Mouse (Mus musculus): ENCODE data around the gene Ecel1.

Gene Ecel1

DNA sequence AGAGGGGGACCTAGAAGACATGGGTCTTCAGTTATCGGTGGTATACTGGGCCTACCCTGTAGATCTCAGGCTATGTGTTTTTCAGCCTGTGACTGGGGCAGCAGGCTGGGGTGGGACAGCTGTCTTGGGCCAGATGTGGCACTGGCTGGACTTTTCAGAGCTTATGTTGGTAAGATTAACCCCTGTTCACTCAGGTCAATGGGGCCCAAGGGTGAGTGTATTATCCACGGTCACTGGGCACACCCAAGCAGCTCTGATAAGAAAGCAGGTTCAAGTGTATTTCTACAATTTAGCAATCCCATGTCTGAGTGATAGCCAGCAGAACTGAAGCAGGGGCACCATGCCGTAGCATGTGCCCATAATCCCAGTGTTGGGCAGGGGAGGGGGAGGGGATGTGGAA, 54.2 kb downstream of the Ecel1 start:
- no peak for DNase-seq (ENCODE audit: low read depth, low spot score)

DNA sequence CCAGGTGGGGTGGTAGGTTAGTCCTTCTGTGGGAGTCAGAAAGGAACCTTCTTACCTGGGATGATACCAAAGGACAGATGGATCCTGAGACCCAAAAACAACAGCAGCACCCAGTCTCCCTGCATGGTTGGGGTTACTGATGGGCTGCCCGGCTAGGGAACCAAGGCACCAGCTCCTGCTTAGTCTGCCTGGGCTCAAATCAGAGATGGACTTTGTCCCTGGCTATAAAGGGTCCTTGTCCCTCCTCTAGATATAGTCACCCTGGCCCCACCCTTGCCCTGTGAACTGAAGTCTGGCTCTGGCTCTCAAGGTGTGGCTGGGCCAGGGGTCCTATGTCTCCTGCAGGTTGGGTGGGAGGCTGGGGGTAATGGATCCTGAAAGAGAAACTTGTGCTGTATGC, 54.9 kb downstream of the Ecel1 start, which contains the start of gene Alpi:
Gene Alpi (minus strand): TSS at position 196 of the 400 bp plus-strand sequence.
- no peak for DNase-seq (ENCODE audit: low read depth, low spot score)

DNA sequence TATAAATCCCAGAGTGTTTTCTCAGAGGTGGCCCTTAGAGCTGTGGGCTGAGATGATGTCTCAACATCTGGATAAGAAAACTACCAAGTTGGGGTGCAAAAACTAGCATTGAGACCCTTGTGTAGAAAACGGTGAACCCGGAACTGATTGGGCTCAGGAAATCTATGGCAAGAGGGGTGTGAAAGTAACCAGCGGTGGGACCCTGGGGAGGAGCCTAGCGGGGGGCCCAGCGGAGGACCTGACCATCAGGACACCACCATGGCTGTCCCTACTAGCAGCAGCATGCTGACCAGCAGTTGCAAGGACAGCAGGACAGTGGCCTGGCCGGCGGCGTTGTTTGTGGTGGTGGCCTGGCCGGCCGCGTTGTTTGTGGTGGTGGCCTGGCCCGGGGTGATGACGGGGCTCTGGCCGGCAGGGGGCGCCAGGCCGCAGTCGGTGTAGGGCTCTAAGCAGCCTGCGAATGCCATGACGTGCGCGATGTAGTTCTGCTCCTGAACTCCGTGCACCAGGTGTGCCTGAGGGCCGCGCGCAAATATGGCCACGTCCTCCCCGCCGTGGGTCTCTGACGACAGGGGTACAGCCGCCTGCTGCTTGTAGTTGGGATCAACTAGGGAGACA, 57.9 kb downstream of the Ecel1 start:
- DNase-seq (ENCODE audit: low read depth, low spot score) = peak; percentile 68

Measured in mesoderm, embryonic 11.5 days (tissue).